In genomic region chr2:158665098-158665497, GRCm38 (mm10) we compare ENCODE assay signal across 10 mouse cellular contexts. TPM values are rescaled to one million over a fixed set of nuclear protein-coding genes. Genes with fewer than 3 reads are reported as not detected.
DNase-seq lines count a peak whose midpoint lies in the region; ATAC-seq and TF ChIP-seq lines count a peak whose summit lies in the region.
"Had no signal": no experiment of that assay in that cellular context is flagged by ENCODE, and none has a peak within 500 bp of the region (broad histone marks: within the 10 kb centered on the region; RNA-seq: fewer than 3 reads in every experiment).

Gene Ppp1r16b, plus strand, starts transcription at chr2:158665398.

- ATAC-seq in heart, postnatal 0 days (ENCODE audit: insufficient read depth, low read depth), result no peak
- no peak for ATAC-seq in neural tube, embryonic 13.5 days (ENCODE audit: low read depth)
- no peak for ATAC-seq in inflammation-experienced regulatory T-cells, adult 6 months
- ATAC-seq in neural tube, embryonic 15.5 days (ENCODE audit: low FRiP score), result no peak

- no peak for TF ChIP-seq EP300 in heart, postnatal 0 days (IDR thresholded peaks at IDR 0.05; ENCODE audit: low read depth)

- no peak within 1 kb of the TSS for H3K4me2 ChIP-seq in heart, postnatal 0 days (ENCODE audit: low read depth, low read length)
- H3K4me2 ChIP-seq in neural tube, embryonic 13.5 days, result no peak within 1 kb of the TSS
- H3K4me2 ChIP-seq in neural tube, embryonic 15.5 days, result no peak within 1 kb of the TSS

- no peak for DNase-seq in heart, postnatal 0 days (ENCODE audit: low spot score)
- no peak for DNase-seq in heart, adult 9 months (ENCODE audit: low spot score in 2 of 2)
- no peak for DNase-seq in neural tube, embryonic 10.5 days (ENCODE audit: extremely low spot score, low spot score)
- no peak for DNase-seq in urinary bladder, adult 18-20 months (ENCODE audit: low spot score in 2 of 2)
- no peak for DNase-seq in gastrocnemius, adult 8-10 months (ENCODE audit: low spot score in 2 of 2)
- DNase-seq: cerebellum, adult 11 months had no signal

- 57% methylated on average over 4 of the region's 4 CpGs for WGBS in heart, postnatal 0 days
- WGBS in neural tube, embryonic 13.5 days, result 66% methylated on average over 4 of the region's 4 CpGs
- WGBS in neural tube, embryonic 15.5 days, result 71% methylated on average over 4 of the region's 4 CpGs

- H3K4me3 ChIP-seq in heart, postnatal 0 days (ENCODE audit: low read depth, low read length), result no peak within 1 kb of the TSS
- H3K4me3 ChIP-seq in neural tube, embryonic 13.5 days, result no peak within 1 kb of the TSS
- H3K4me3 ChIP-seq in neural tube, embryonic 15.5 days (replicated peaks), result no peak within 1 kb of the TSS
- H3K4me3 ChIP-seq: neural tube, embryonic 12.5 days had no signal

- H3K36me3 ChIP-seq in heart, postnatal 0 days (replicated peaks; ENCODE audit: control insufficient read depth, insufficient read depth, low read length), result no peaks in the 10 kb centered on the region
- no peaks in the 10 kb centered on the region for H3K36me3 ChIP-seq in neural tube, embryonic 13.5 days
- no peaks in the 10 kb centered on the region for H3K36me3 ChIP-seq in neural tube, embryonic 15.5 days
- H3K36me3 ChIP-seq: neural tube, embryonic 12.5 days had no signal

- H3K27ac ChIP-seq in heart, postnatal 0 days (ENCODE audit: low read depth), result peak within 1 kb of the TSS; percentile 50
- peak within 1 kb of the TSS; percentile 30; the same call in 1 of the 2 replicates for H3K27ac ChIP-seq in neural tube, embryonic 13.5 days (replicated peaks)
- H3K27ac ChIP-seq in neural tube, embryonic 15.5 days (replicated peaks), result 0 out of 2 replicates have a peak within 1 kb of the TSS, but pooled peaks have one; percentile 83
- H3K27ac ChIP-seq: neural tube, embryonic 12.5 days had no signal

- H3K4me1 ChIP-seq in heart, postnatal 0 days (ENCODE audit: control insufficient read depth, insufficient read depth), result 0 out of 2 replicates have a peak, but pooled peaks cover 7% of the 10 kb centered on the region
- peaks cover 31% of the 10 kb centered on the region for H3K4me1 ChIP-seq in neural tube, embryonic 13.5 days (replicated peaks)
- peaks cover 35% of the 10 kb centered on the region for H3K4me1 ChIP-seq in neural tube, embryonic 15.5 days

- peaks cover 43% of the 10 kb centered on the region for H3K27me3 ChIP-seq in heart, postnatal 0 days (ENCODE audit: control insufficient read depth, insufficient read depth, low read length)
- H3K27me3 ChIP-seq in neural tube, embryonic 13.5 days, result peaks cover 31% of the 10 kb centered on the region
- H3K27me3 ChIP-seq in neural tube, embryonic 15.5 days (replicated peaks), result peaks cover 15% of the 10 kb centered on the region

- TF ChIP-seq CTCF in heart, postnatal 0 days (IDR thresholded peaks at IDR 0.05; ENCODE audit: low read depth), result no peak

- H3K9me3 ChIP-seq in heart, postnatal 0 days (replicated peaks; ENCODE audit: control insufficient read depth, low read length), result no peaks in the 10 kb centered on the region
- H3K9me3 ChIP-seq in neural tube, embryonic 13.5 days, result no peaks in the 10 kb centered on the region
- no peaks in the 10 kb centered on the region for H3K9me3 ChIP-seq in neural tube, embryonic 15.5 days (replicated peaks)
- H3K9me3 ChIP-seq: neural tube, embryonic 12.5 days had no signal

- H3K9ac ChIP-seq in heart, postnatal 0 days (replicated peaks; ENCODE audit: low read depth, low read length), result no peak within 1 kb of the TSS
- H3K9ac ChIP-seq in neural tube, embryonic 13.5 days, result no peak within 1 kb of the TSS
- H3K9ac ChIP-seq in neural tube, embryonic 15.5 days (replicated peaks), result no peak within 1 kb of the TSS
- H3K9ac ChIP-seq: neural tube, embryonic 12.5 days had no signal

RNA-seq across cellular contexts. Expression of gene Ppp1r16b, which starts in this region (rescaled TPM):
- 3.7 and 9.1 TPM in 2 replicates for total RNA-seq in heart, postnatal 0 days (2014; rRNA removed; ENCODE audit: low replicate concordance)
- 5.0 and 5.1 TPM in 2 replicates for polyA plus RNA-seq in heart, postnatal 0 days (2015; fragmentation: Nextera tagmentation; extraction: Ambion mirVana)
- 9.8 and 9.9 TPM in 2 replicates for polyA plus RNA-seq in neural tube, embryonic 13.5 days (2015; fragmentation: Nextera tagmentation; extraction: Ambion mirVana)
- polyA plus RNA-seq in inflammation-experienced regulatory T-cells, adult 6 months (2017; shearing (Covaris generic)), result 100 to 1,000 TPM; 106 to 120 (median 115) TPM
- 25.3 and 26.6 TPM in 2 replicates for polyA plus RNA-seq in neural tube, embryonic 15.5 days (2015; fragmentation: Nextera tagmentation; extraction: Ambion mirVana)
- 1 to 10 TPM; 2.4 to 3.0 (median 2.7) TPM for total RNA-seq in gastrocnemius, adult 8-10 months (2022)

Comparison
In these comparisons a context has a peak if more than half of its experiments do, and no peak if none do; other contexts are left out.
1. H3K27ac ChIP-seq: peak in every context shown above with its lines; median percentile 83 in neural tube, embryonic 15.5 days; 50 in heart, postnatal 0 days; 30 in neural tube, embryonic 13.5 days.